8 mouse cellular contexts compared by ENCODE assay signal in the genomic region with DNA sequence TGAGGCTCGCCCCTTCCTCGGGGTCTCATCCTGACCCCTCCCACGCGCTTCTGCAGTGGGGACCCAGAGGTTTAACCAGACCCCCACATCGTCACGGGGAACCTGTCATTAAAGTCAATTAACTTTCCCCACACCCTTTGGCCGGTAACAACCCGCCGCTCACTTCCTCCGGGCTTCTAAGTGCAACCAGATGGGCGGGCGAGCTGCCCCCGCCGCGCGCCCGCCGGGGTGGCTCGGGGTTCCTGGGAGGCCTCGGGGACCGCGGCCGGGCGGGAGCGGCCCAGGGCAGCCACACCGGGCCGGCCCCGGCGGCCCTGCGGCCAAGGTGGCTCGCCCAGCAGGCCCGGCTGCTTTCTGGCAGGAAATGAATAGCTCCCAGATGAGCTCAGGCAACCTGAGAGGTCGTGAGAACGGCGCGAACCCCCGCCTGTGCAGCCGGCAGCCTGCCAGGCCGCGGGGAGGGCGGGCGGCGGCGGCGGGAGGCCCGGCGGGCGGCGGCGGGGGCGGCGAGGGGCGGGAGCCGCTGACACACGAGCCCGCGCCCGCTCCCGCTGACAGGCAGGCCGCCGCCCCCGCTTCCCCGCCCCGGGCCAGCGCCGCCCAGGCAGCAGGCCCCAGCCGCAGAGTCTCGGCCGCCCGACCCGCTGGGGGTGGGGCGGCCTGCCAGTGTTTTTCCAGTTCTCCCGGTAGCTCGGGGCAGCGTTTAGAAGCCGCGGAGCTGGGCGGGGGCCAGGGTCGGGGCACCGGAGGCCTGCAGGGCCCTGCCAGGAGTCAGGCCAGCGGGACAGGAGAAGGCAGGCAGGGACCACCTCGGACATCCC. TPM values are rescaled to one million over a fixed set of nuclear protein-coding genes. Genes with fewer than 3 reads are reported as not detected.
DNase-seq lines count a peak whose midpoint lies in the region; ATAC-seq and TF ChIP-seq lines count a peak whose summit lies in the region.

No protein-coding gene starts in this region.

- WGBS in embryonic facial prominence, embryonic 10.5 days: under 1% methylated on average over 82 of the region's 82 CpGs
- WGBS in heart, adult 2 months: under 1% methylated on average over 62 of the region's 82 CpGs
- WGBS in kidney, adult 2 months: 1% methylated on average over 67 of the region's 82 CpGs
- WGBS in liver, adult 2 months: under 1% methylated on average over 57 of the region's 82 CpGs
- under 1% methylated on average over 65 of the region's 82 CpGs for WGBS in stomach, embryonic 14.5 days

- H3K36me3 ChIP-seq in embryonic facial prominence, embryonic 10.5 days (replicated peaks): peaks cover 7% of the 10 kb centered on the region; the same call in 1 of the 2 replicates
- H3K36me3 ChIP-seq in heart, adult 2 months (ENCODE audit: control insufficient read depth, insufficient read depth, low read length): peaks cover 3% of the 10 kb centered on the region; the same call in 1 of the 2 replicates
- H3K36me3 ChIP-seq in kidney, adult 2 months (ENCODE audit: control insufficient read depth, insufficient read depth, low read length): peaks cover 4% of the 10 kb centered on the region
- H3K36me3 ChIP-seq in liver, adult 2 months (ENCODE audit: control insufficient read depth, insufficient read depth, low read length): no peaks in the 10 kb centered on the region
- H3K36me3 ChIP-seq in myocyte (ENCODE audit: control insufficient read depth, insufficient read depth): no peaks in the 10 kb centered on the region
- H3K36me3 ChIP-seq in stomach, embryonic 14.5 days (ENCODE audit: control insufficient read depth, insufficient read depth, low read length): no peaks in the 10 kb centered on the region

- H3K4me2 ChIP-seq in myocyte (ENCODE audit: low read depth): peak overlapping the region; percentile 78
- H3K4me2 ChIP-seq in stomach, embryonic 14.5 days (replicated peaks; ENCODE audit: low read depth, low read length): peak overlapping the region; percentile 58

- TF ChIP-seq EP300 in heart, adult 2 months (IDR thresholded peaks at IDR 0.05; ENCODE audit: insufficient read depth, low read depth, low read length): no peak

- H3ac ChIP-seq in myocyte (ENCODE audit: control insufficient read depth, insufficient read length): peak overlapping the region; percentile 55

- no peak for TF ChIP-seq CTCF in heart, adult 2 months (IDR thresholded peaks at IDR 0.05)
- TF ChIP-seq CTCF in kidney, adult 2 months (conservative IDR thresholded peaks at IDR 0.05; ENCODE audit: insufficient read depth, insufficient read length, low read depth, low read length): no peak
- no peak for TF ChIP-seq CTCF in liver, adult 2 months (IDR thresholded peaks at IDR 0.05; ENCODE audit: low read depth, low read length)

- peak; percentile 85 for ATAC-seq in stomach, embryonic 14.5 days (ENCODE audit: insufficient number of reproducible peaks, insufficient read depth, low FRiP score, low read depth)

- peaks cover 24% of the 10 kb centered on the region for H3K27me3 ChIP-seq in embryonic facial prominence, embryonic 10.5 days (replicated peaks; ENCODE audit: low read depth, poor library complexity, severe bottlenecking)
- H3K27me3 ChIP-seq in heart, adult 2 months (ENCODE audit: control insufficient read depth, insufficient read depth, low read length): no peaks in the 10 kb centered on the region
- no peaks in the 10 kb centered on the region for H3K27me3 ChIP-seq in kidney, adult 2 months (replicated peaks; ENCODE audit: control insufficient read depth, insufficient read depth, low read length)
- H3K27me3 ChIP-seq in liver, adult 2 months (ENCODE audit: control insufficient read depth, insufficient read depth, low read length): no peaks in the 10 kb centered on the region
- H3K27me3 ChIP-seq in myocyte (ENCODE audit: control insufficient read depth, insufficient read depth, insufficient read length): no peaks in the 10 kb centered on the region
- H3K27me3 ChIP-seq in stomach, embryonic 14.5 days (ENCODE audit: control insufficient read depth, insufficient read depth, low read length): no peaks in the 10 kb centered on the region

- H3K9me3 ChIP-seq in embryonic facial prominence, embryonic 10.5 days: no peaks in the 10 kb centered on the region
- no peaks in the 10 kb centered on the region for H3K9me3 ChIP-seq in stomach, embryonic 14.5 days (ENCODE audit: control insufficient read depth, low read depth, low read length)

- peak overlapping the region; percentile 78 for H3K9ac ChIP-seq in heart, adult 2 months (ENCODE audit: low read depth, low read length)
- peak overlapping the region; percentile 83 for H3K9ac ChIP-seq in liver, adult 2 months (ENCODE audit: low read depth, low read length)
- peak overlapping the region; percentile 67 for H3K9ac ChIP-seq in stomach, embryonic 14.5 days (replicated peaks; ENCODE audit: low read depth, low read length)

- no peaks in the 10 kb centered on the region for H3K79me2 ChIP-seq in heart, adult 2 months (replicated peaks; ENCODE audit: control insufficient read depth, insufficient read depth, low read length)
- no peaks in the 10 kb centered on the region for H3K79me2 ChIP-seq in liver, adult 2 months (ENCODE audit: control insufficient read depth, insufficient read depth, low read length)
- H3K79me2 ChIP-seq in myocyte (ENCODE audit: control insufficient read depth, insufficient read depth): peaks cover 29% of the 10 kb centered on the region

- peaks cover 56% of the 10 kb centered on the region for H3K4me1 ChIP-seq in embryonic facial prominence, embryonic 10.5 days
- H3K4me1 ChIP-seq in heart, adult 2 months (ENCODE audit: control insufficient read depth, insufficient read depth, low read length): peaks cover 6% of the 10 kb centered on the region
- H3K4me1 ChIP-seq in kidney, adult 2 months (ENCODE audit: control insufficient read depth, insufficient read depth, low read length): no peaks in the 10 kb centered on the region
- peaks cover 21% of the 10 kb centered on the region for H3K4me1 ChIP-seq in liver, adult 2 months (ENCODE audit: control insufficient read depth, insufficient read depth, low read length)
- peaks cover 24% of the 10 kb centered on the region for H3K4me1 ChIP-seq in stomach, embryonic 14.5 days (ENCODE audit: control insufficient read depth, insufficient read depth, low read length)

- intact Hi-C loops in heart, adult 2 months (cut with DNase I): loop anchor here (1.0 to 10.0 kb wide), 3 partner anchors 118 to 435 kb away; no protein-coding TSS in a partner anchor

- DNase-seq in left cerebral cortex, adult 18-20 months (ENCODE audit: low spot score in 2 of 2): peak; percentile 69 to 79
- no peak for DNase-seq in left cerebral cortex, adult 11 months (ENCODE audit: low spot score)
- peak; percentile 91 for DNase-seq in embryonic facial prominence, embryonic 10.5 days (ENCODE audit: low spot score)
- peak; percentile 89 to 93 for DNase-seq in heart, adult 2 months
- DNase-seq in kidney, adult 2 months: peak; percentile 95
- DNase-seq in liver, adult 2 months (ENCODE audit: extremely low read depth, low read depth, low spot score): peak; percentile 51

- no peak for TF ChIP-seq POLR2A in heart, adult 2 months (IDR thresholded peaks at IDR 0.05; ENCODE audit: insufficient read depth, low read depth, low read length)
- TF ChIP-seq POLR2A in kidney, adult 2 months (IDR thresholded peaks at IDR 0.05; ENCODE audit: low read depth, low read length): no peak
- TF ChIP-seq POLR2A in liver, adult 2 months (IDR thresholded peaks at IDR 0.05; ENCODE audit: extremely low read depth, insufficient read depth, low read length): no peak
- peak; percentile 46 for TF ChIP-seq POLR2A in myocyte (IDR thresholded peaks at IDR 0.05; ENCODE audit: insufficient read length, low read depth)

- H3K27ac ChIP-seq in embryonic facial prominence, embryonic 10.5 days (replicated peaks): peak overlapping the region; percentile 95
- H3K27ac ChIP-seq in heart, adult 2 months: peak overlapping the region; percentile 92
- peak overlapping the region; percentile 91 for H3K27ac ChIP-seq in kidney, adult 2 months (ENCODE audit: insufficient read depth, low read depth, low read length)
- H3K27ac ChIP-seq in liver, adult 2 months (replicated peaks; ENCODE audit: insufficient read depth, low read depth, low read length): peak overlapping the region; percentile 77
- peak overlapping the region; percentile 98 for H3K27ac ChIP-seq in stomach, embryonic 14.5 days (ENCODE audit: low read length)

- H3K4me3 ChIP-seq in embryonic facial prominence, embryonic 10.5 days: peak overlapping the region; percentile 61
- H3K4me3 ChIP-seq in heart, adult 2 months: peak overlapping the region; percentile 53
- H3K4me3 ChIP-seq in kidney, adult 2 months (ENCODE audit: insufficient read depth, low read depth, low read length): peak overlapping the region; percentile 46
- H3K4me3 ChIP-seq in liver, adult 2 months (ENCODE audit: insufficient read depth, low read depth, low read length): peak overlapping the region; percentile 61
- peak overlapping the region; percentile 99 for H3K4me3 ChIP-seq in myocyte
- peak overlapping the region; percentile 33 for H3K4me3 ChIP-seq in stomach, embryonic 14.5 days (ENCODE audit: low read depth, low read length)

TF ChIP-seq in myocyte, 11 proteins besides CTCF, POLR2A, EP300 and RAD21 (continues in another document):
- TF ChIP-seq REST (IDR thresholded peaks at IDR 0.05; ENCODE audit: insufficient read depth, insufficient read length) (no peak), TCF3 (IDR thresholded peaks at IDR 0.05; ENCODE audit: insufficient read length, low read depth) (peak; percentile 49), MYOG (IDR thresholded peaks at IDR 0.05; ENCODE audit: control insufficient read depth in 1 of 3, insufficient read depth in 1 of 3, insufficient read length in 2 of 3, low read depth in 2 of 3) (peak in 1 of 3 experiments; percentile 48), SRF (IDR thresholded peaks at IDR 0.05; ENCODE audit: control insufficient read depth, insufficient read length, low read depth) (no peak), POLR2AphosphoS2 (IDR thresholded peaks at IDR 0.05; ENCODE audit: insufficient read length, low read depth) (no peak), MYOD1 (IDR thresholded peaks at IDR 0.05; ENCODE audit: control insufficient read depth in 1 of 3, insufficient read length in 2 of 3, low read depth in 2 of 3) (peak in 1 of 3 experiments; percentile 58), CEBPB (IDR thresholded peaks at IDR 0.05; ENCODE audit: insufficient read depth, poor library complexity, severe bottlenecking) (no peak), MAX (IDR thresholded peaks at IDR 0.05; ENCODE audit: low read depth) (no peak)

RNA-seq across cellular contexts. Expression of a gene that starts 6.0 kb away (rescaled TPM):
- 10 to 100 TPM; 21.1 to 26.0 TPM for total RNA-seq in left cerebral cortex, adult 18-20 months (2021)
- 43.3 and 47.2 TPM in 2 replicates for polyA plus RNA-seq in embryonic facial prominence, embryonic 10.5 days (2016; fragmentation: Nextera tagmentation; extraction: Ambion mirVana)
- total RNA-seq in heart, adult 2 months (2021): 10 to 100 TPM; 16.2 to 21.4 TPM
- 27.1 and 44.6 TPM in 2 replicates for polyA plus RNA-seq in heart, adult 2 months (2012; rRNA removed)
- polyA plus RNA-seq in kidney, adult 2 months (2012; rRNA removed): 54.4 and 78.8 TPM in 2 replicates
- total RNA-seq in liver, adult 2 months (2014; rRNA removed): 2.8 and 5.8 TPM in 2 replicates
- polyA plus RNA-seq in liver, adult 2 months (2012; rRNA removed): 26.9 and 28.5 TPM in 2 replicates
- polyA plus RNA-seq in myocyte (2012; fragmentation: generic; extraction: Trizol): 35.8 TPM
- 74.1 and 75.8 TPM in 2 replicates for polyA plus RNA-seq in stomach, embryonic 14.5 days (2014; fragmentation: Nextera tagmentation; extraction: Ambion mirVana)

Comparison
In these comparisons a context has a peak if more than half of its experiments do, and no peak if none do; other contexts are left out.
1. H3K4me3 ChIP-seq: peak in every context shown above with its lines; median percentile 99 in myocyte; 61 in embryonic facial prominence, embryonic 10.5 days; 61 in liver, adult 2 months; 53 in heart, adult 2 months; 46 in kidney, adult 2 months; 33 in stomach, embryonic 14.5 days.